Comparison of ENCODE assay signal across 8 mouse cellular contexts in the genomic region with DNA sequence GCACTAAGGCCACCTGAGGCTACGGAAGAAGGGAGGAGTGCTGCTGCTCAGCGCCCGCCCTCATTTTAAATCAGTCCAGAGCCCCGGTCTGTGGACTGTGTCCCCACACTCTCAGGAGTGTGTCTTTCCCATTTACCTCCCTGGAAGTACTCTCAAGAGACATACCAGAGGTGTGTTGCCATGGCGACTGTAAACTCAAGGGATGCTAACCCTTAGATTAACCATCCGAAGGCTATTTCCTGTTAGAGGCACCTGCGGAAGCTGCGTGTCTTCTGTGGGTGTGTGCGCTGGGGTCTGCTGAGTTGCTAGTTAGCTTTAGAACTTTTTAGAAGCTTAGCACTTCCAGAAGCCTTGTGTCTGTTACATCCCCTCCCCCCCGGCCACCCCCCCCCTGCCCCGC.
A peak's percentile ranks its signal among the peaks of the same experiment; 100 is the strongest.
DNase-seq lines count a peak whose midpoint lies in the region; ATAC-seq and TF ChIP-seq lines count a peak whose summit lies in the region.
"Had no signal": no experiment of that assay in that cellular context is flagged by ENCODE, and none has a peak within 500 bp of the region (broad histone marks: within the 10 kb centered on the region; RNA-seq: fewer than 3 reads in every experiment).

No protein-coding gene starts in this region.

- H3K9ac ChIP-seq in intestine, embryonic 15.5 days, result no peak overlapping the region
- H3K9ac ChIP-seq: limb, embryonic 15.5 days had no signal

- ATAC-seq in intestine, embryonic 15.5 days, result 0 out of 2 replicates have a peak, but pooled peaks have one; percentile 17

- DNase-seq in layer of hippocampus, adult 2 months (ENCODE audit: low spot score in 2 of 2), result no peak
- no peak for DNase-seq in layer of hippocampus, postnatal 36 days
- DNase-seq in ES-CJ7 (ENCODE audit: low read depth, low spot score), result peak; percentile 51
- peak; percentile 50 for DNase-seq in splenic B cell, adult 2 months (ENCODE audit: low read depth, low spot score)
- no peak for DNase-seq in cerebellum, postnatal 36 days
- DNase-seq in spleen, postnatal 4 days (ENCODE audit: low spot score in 2 of 2), result no peak

- WGBS in intestine, embryonic 15.5 days, result 48% methylated on average over 11 of the region's 11 CpGs

- no peak for TF ChIP-seq CTCF in layer of hippocampus, adult 2 months (conservative IDR thresholded peaks at IDR 0.05)

- no peaks in the 10 kb centered on the region for H3K9me3 ChIP-seq in intestine, embryonic 15.5 days
- H3K9me3 ChIP-seq: limb, embryonic 15.5 days had no signal

- H3K4me3 ChIP-seq in layer of hippocampus, adult 2 months, result no peak overlapping the region
- no peak overlapping the region for H3K4me3 ChIP-seq in intestine, embryonic 15.5 days (replicated peaks)
- H3K4me3 ChIP-seq: limb, embryonic 15.5 days had no signal

- H3K4me2 ChIP-seq in intestine, embryonic 15.5 days (replicated peaks), result no peak overlapping the region
- H3K4me2 ChIP-seq: limb, embryonic 15.5 days had no signal

- no peaks in the 10 kb centered on the region for H3K36me3 ChIP-seq in intestine, embryonic 15.5 days
- H3K36me3 ChIP-seq in splenic B cell, adult 2 months (ENCODE audit: control insufficient read depth, insufficient read depth, low read length, poor library complexity, severe bottlenecking), result no peaks in the 10 kb centered on the region
- H3K36me3 ChIP-seq: limb, embryonic 15.5 days had no signal

- H3K27me3 ChIP-seq in intestine, embryonic 15.5 days (replicated peaks), result no peaks in the 10 kb centered on the region
- H3K27me3 ChIP-seq in splenic B cell, adult 2 months (ENCODE audit: control insufficient read depth, insufficient read depth, low read length, poor library complexity, severe bottlenecking), result no peaks in the 10 kb centered on the region
- H3K27me3 ChIP-seq: limb, embryonic 15.5 days had no signal

- no peaks in the 10 kb centered on the region for H3K4me1 ChIP-seq in intestine, embryonic 15.5 days (replicated peaks)

- H3K27ac ChIP-seq in layer of hippocampus, adult 2 months, result 0 out of 2 replicates have a peak overlapping the region, but pooled peaks have one; percentile 19
- H3K27ac ChIP-seq in intestine, embryonic 15.5 days, result no peak overlapping the region
- H3K27ac ChIP-seq: limb, embryonic 15.5 days had no signal

Comparison
In these comparisons a context has a peak if more than half of its experiments do, and no peak if none do; other contexts are left out.
1. DNase-seq: peak in ES-CJ7 (single experiment) and splenic B cell, adult 2 months (single experiment); none in layer of hippocampus, adult 2 months (0 of 2), layer of hippocampus, postnatal 36 days (0 of 2), cerebellum, postnatal 36 days (0 of 2) and spleen, postnatal 4 days (0 of 2).